Mouse (Mus musculus): ENCODE measurements around the gene Tiam1. TPM values are rescaled to one million over a fixed set of nuclear protein-coding genes. Genes with fewer than 3 reads are reported as not detected.

Tiam1 gene
- 100 to 1,000 TPM; 106 to 116 TPM for total RNA-seq (2021)

DNA sequence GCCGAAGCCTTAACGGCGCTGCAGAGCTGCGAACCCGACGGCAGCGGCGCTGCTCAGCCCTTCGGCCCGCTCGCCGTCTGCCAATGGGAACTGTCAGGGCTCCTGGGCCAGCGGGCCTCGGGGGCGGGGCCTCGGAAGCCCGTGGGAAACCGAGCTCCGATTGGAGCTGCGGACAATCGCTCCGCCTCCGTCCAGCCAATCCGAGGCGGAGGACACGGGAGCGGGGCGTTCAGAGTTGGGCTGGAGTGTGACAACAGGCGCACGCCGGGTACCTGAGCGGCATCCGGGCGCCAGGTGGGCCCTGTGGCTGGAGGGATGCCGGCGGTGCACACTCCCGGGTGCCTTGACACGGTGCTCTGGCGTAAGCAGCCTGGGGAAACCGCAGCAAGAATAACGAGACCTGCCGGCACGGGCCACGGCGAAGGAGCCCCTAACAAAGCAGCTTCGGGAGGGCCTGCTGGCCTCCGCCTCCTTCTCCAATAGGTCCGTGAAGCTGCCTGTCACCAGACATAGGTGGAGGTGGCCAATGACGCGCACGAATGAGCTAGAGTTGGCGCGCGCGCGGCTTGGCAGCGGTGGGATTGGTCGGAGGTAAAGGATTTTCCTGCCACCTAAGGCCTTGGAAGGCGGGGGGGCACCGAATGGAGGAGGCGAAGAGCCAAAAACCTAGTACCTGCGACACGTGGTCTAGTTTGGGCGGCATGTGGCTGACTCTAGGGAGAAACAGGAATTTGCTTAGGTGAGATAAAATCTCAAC, at the start of gene Tiam1:
Gene Tiam1, minus strand, starts transcription at position 10 of the 757 bp plus-strand sequence.
- peak; percentile 95 for DNase-seq

DNA sequence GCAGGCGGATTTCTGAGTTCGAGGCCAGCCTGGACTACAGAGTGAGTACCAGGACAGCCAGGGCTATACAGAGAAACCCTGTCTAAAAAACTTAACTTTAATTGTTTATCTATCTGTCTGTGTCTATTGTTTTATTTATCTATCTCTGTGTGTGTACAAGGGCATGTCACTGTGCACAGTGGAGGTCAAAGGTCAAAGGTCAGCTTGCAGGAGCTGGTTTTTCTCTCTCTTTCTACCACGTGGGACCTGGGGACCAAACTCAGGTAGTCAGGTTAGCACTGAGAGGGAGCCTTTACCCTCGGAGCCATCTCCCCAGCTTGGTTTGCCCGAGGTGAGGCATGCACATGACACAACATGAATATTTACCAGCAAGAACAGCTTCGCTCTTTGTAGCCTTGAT, 47.7 kb upstream of the Tiam1 start:
- DNase-seq = no peak

DNA sequence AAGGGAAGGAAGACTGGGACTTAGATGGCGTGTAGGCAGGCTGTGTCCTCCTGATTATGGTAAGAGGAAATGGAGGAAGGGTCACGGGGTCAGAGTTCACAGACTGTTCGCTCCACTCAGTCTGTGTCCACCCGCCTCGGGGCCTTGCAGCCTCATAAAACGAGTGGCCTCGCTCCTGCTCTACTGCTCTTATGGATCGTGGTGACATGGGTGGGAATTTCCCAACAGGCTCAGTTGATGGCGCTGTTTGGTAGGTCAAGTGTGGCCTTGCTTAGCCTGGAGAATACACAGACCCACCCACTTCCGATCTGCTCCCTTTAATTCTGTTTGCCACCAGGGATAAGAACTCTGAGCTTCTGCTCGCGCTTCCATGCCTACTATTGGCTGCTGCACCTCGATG, 43.9 kb upstream of the Tiam1 start:
- DNase-seq = no peak

DNA sequence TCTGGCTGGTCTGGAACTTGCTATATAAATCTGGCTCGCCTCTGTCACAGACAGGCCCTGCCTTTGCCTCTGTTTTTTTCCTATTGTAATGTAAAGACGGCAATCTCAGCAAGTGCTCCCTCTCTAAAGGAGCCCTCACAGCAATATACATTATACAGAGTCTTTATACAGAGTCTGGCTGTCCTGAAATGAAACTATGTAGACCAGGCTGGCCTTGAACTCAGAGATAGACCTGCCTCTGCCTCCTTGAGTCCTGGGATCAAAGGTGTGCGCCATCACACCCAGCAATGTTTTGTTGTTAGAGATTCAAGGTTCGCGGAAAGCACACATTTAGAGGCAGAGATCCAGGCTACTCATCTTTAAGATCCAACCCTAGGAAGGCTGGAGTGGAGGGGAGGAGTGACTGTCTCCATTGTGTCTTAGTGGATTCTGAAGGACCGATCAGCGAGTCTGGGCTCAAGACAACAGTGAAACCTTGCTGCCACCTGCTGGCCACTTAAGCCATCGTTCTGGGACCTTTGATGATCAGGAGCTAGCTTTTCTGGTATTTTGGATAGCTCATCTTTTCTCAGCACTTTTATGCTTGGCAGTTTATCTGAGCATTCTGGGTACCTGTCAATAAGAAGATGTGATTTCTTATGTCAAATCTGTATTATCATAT, 42.5 kb upstream of the Tiam1 start:
- peak; percentile 72 to 75 for DNase-seq

DNA sequence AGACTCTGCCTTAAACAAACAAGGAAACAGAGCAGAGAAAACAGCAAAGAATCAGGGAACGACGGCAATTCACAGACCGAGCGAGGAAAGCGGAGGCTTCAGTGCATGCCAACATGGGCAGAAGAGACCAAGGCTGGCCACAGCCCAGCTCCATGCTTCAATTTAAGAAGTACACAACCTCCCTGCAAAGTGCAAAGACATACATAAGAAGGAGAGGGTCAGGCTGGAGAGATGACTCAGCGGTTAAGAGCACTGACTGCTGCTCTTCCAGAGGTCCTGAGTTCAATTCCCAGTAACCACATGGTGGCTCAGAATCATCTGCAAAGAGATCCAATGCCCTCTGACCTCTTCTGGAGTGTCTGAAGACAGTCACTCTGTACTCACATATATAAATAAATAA, 40.6 kb upstream of the Tiam1 start:
- no peak for DNase-seq

DNA sequence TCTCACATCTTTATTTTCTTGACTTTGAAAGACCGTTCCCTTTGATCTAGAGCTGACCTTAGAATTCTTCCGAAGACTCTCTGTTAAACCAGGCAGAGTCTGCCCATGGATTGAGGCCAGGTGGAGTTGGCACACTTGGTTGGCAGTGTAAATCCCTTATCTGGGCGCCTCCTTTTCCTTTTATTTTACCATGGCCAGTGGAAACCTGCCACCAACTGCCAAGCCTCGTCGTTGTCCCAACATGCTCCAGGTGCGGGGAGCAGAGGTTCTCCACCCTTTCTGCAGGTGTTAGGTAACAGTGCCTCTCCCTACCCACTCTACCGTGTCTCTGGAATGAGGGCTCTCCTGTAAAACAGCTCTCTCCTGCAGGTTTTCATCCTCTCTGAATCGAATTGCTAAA, 38.1 kb upstream of the Tiam1 start:
- no peak for DNase-seq

DNA sequence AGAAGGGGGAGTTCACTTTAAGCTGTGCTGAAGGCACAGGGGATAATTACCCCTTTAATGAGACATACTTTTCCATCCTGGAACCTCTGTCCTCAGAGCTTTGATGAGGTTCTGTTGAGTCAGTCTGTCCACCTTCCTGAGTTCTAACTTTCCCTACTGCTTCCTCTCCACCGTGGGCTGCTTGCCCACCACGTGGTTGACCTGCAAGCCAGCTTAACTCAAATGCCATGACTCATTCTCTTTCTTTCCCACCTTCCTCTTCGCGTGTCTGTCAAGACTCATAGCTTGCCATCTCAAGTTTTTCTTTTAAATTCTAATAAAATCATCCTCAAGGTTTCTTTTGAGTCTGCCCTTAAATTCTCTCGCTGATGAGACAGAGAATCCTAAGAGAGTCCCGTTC, 37.4 kb upstream of the Tiam1 start:
- DNase-seq = no peak

DNA sequence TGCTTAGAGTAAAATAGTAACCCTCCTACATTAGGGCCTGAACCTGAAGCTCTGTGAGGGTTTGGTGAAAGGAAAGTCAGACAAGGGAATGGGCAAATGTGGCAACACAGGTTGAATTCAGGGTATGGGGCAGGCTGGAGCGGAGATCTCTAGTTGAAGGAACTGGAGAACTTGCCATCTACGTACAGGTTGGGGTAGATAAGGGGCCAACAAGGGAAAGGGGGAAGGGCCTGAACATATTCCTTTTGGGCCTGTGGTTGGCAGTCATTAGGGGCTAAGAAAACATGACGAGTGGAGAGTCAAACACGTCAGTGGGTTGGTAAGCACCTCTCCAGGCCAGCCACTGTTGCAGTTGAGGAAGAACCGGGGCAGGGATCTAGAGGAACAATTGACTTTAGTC, 36.3 kb upstream of the Tiam1 start:
- DNase-seq = no peak

DNA sequence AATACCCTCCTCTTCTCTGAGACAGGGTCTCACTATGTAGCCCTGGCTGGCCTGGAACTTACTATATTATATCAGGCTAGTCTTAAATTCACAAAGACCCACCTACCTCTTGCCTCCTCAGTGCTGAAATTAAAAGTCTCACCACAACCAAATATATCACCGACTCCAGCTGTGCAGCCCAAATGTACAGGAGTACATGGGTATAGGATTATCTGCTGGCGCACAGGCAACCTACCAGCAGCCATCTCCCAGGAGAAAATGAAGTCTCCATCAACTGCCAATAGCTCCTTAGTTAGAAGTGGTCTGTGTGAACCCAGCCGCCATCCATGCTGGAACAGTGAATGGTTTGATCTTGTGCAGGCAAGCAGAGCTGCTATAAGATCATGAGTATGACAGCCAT, 34.8 kb upstream of the Tiam1 start:
- DNase-seq = no peak

DNA sequence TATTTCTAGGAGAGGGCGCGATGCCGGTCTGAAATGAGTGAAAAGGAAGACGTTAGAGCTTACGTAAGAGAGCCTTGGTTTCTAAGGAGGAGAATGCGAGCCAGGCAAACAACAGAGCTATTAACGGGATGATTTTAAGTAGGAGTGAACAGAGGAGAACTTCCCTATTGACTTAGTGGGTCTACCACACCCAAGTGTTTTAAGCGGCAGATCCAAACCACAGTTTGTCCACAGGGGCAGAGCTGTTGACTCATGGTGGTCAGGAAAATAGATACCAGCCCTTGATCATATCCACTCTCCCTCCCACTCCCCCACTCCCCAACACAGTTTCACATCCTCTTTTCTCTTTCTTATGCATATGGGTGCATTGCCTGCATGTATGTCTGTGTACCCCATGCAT, 33.9 kb upstream of the Tiam1 start:
- DNase-seq = no peak

DNA sequence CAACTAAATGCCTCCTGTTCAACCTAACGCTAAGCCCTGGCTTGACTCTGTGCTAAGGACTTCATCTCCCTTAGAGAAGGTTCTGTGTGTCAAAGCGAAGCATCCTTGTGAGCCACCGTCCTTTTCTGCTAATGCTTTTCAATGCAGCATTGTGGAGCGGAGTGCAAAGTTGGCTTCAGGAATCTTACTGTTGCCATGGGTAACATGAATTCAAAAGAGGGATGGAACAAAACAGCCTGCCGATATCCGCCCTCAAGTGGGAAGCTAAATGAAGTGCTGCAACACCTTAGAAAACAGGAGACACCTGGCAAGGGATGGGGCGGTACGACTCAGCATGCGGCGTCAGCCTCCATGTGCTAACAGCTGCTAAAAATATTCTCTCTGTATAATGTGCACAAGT, 32.9 kb upstream of the Tiam1 start:
- DNase-seq = peak; percentile 42 to 49

DNA sequence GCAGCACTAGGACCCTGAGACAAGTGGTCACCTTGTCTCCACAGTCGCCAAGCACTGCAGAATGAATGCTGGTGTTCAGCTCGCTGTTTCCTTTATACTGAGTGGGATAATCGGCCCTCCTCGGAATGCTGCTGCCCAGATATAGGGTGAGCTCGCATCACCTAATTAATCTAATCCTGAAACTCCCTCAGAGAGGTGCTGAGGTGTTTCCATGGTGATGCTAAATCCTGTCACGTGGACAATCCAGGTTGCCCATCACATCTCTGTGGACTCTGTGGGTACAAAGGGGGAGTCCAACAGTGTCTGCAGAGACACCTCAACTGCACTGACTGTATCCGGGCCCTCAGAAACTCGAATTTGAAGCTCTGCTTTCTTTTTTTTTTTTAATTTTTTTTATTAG, 27.8 kb upstream of the Tiam1 start:
- no peak for DNase-seq

DNA sequence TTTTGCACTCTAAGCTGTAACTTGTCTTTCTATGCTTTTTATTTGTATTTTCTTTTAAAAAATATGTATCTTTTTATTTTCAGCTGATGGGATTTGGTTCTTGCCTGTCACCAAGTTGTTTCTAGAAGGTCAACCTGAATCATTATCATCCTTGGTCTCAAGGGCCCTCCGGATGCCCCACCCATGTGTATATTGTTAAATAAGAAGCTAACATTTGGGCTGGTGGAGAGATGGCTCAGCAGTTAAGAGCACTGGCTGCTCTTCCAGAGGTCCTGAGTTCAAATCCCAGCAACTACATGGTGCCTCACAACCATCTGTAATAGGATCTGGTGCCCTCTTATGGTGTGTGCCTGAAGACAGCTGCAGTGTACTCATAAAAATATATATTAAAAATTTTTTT, 27.1 kb upstream of the Tiam1 start:
- no peak for DNase-seq

DNA sequence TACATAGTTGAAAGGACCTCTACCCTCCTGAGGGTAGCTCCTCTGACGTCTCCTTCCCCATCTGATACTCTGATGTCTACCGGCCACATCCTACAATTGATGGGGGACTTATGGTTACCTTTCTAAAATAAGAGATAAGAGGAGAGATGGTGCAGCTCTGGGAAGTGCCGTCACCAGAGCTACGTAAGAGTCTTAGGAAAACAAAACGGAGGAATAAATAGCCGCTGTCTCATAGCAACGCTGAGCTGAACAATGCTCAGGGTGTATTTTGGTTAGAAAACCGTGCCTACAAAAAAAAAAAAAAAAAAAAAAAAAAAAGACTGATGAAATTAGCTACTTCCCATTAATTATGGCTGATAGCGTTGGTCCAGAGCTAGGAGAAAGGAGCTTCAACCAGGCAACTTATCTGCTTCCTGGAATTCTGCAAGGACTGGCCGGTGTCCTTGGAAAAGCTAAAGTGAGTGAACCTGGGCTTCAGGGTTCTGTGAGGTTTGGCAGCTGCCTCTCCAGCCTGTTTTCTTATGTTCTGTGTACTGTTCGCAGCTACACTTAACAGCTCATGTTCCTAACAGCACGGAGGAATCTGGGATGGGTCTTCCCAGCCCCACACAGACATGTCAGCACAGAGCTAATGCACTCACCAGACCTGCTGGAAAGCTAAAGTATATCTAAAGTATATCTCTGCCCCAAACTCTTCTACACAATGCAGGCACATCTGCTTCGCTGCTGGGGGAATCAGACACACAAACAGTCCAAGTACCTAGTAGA, 26.5 kb upstream of the Tiam1 start:
- peak in 1 of 2 experiments; percentile 18 for DNase-seq

DNA sequence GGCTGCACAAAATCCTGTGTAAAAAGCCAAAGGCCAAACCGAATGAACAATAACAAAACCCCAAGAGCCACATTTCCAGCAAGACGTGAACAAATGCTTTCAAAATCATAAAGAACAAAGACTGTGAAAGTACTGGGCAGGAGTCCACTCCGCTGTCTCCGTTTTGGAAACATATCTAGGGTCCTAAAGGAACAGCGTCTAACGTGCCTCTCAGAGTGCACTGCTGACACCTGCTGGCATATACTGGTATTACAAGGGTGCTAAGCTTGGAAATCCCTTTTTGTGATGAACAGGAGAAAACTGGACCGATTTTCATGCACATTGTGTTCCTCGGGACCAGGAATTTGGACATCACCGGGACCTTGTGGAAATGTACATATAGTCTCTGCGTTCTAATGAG, 24.1 kb upstream of the Tiam1 start:
- DNase-seq = peak; percentile 52 to 73

DNA sequence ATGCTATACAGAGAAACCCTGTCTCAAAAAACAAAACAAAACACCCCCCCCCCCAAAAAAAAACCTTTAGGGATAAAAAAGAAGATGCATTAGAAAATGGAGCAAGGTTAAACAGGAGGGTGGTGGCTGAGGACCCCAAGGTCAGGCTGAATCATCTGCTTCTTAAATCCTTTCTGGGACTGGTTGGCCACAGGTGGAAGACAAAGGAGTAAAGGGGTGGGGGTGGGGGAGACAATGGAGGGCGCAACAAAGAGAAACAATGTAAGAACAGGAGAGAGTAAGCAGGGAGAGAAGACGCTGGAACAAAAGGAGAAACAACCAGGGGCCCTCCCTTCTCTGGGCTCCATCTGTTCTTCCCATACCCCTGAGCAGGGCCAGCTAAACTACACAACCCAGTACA, 21.9 kb upstream of the Tiam1 start:
- no peak for DNase-seq

DNA sequence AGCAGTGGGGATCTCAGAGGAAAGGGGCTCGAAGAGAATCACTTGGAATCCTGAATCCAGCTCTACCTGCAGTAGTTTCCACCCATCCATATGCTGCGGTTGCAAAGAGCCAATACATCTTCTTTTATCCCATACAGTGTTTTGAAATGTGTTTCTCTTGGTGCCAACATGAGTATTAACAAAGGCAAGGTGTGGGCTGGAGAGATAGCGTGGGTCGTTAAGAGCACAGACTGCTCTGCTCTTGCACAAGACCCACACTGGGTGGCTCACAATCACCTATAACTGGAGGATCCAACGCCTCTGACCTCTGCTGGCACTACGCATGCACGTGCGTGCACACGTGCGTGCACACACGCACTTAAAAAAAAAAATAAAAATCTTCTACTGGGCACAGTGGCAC, 21.4 kb upstream of the Tiam1 start:
- DNase-seq = no peak

DNA sequence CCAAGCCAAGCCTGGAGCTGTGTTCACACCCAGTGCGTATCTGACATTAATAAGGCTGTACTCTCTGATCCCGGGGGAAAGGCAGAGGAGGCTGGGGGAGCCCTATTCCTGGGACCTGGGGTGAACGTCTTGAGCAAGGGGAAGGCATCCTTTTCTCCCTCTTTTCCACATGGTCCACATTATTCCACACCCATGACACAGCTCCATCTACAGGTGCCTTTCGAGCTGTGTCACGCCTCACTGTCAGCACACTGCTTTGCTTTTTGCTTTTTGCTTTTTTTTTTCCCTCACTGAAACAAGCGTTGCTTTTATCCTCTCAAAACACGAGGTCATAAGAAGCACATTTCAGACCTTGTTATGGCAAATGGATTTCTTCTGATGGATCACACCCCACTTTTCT, 11.5 kb upstream of the Tiam1 start:
- no peak for DNase-seq

DNA sequence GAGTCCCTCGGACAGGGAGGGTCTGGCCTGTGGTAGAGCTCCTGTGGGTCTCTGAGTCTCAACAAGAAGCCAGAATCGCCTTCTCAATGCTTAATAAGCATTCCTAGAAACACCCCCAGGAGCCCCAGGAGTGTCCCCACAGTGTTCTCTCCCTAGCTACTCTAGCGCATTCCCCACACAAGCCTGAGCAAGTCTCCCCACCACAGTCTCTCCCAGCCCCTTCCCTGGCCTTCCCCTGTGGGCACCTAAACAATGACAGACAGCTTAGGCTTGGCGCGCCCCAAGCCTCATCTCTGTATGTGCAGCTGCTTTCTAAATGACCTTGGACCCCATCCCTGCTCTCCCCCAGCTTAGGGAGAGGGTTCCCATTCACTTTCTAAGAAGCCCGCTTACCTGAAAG, 7.3 kb upstream of the Tiam1 start:
- DNase-seq = no peak

DNA sequence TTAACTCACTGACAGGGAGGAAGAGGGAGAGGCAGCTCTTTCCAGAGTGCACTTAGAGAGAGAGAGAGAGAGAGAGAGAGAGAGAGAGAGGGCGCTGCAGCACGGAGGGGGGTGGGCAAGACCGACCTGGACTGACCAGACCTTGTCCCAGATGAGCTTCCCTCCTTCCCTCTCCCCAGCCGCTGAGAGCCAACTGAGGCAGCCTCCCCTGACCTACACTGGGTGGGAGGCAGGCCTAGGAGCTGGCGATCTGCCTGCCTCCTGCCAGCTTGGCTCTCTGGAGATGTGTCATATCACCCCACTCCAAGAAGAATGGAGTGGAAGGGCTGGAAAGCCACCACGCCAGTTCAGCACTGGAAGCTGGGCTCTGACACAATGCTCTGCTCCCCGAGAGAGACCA, 6.6 kb upstream of the Tiam1 start:
- DNase-seq = no peak

DNA sequence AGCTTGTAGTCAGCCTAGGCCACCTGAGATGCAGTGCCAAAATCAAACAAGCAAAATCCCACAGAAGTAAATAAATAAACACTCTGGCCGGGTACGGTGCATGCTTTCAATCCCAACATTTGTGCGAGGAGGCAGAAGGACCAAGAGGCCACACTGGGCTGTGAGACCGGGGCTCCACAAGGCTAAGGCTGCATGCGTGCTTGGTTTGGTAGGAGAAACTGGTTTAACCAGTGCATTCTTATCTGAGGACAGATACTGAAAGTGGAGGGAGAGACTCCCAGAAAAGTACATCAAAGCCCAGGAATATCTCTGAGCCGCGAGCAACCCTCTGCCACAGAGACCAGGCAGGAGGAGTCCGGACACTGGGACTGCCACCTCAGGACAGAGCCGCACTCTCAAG, 5.8 kb upstream of the Tiam1 start:
- no peak for DNase-seq

DNA sequence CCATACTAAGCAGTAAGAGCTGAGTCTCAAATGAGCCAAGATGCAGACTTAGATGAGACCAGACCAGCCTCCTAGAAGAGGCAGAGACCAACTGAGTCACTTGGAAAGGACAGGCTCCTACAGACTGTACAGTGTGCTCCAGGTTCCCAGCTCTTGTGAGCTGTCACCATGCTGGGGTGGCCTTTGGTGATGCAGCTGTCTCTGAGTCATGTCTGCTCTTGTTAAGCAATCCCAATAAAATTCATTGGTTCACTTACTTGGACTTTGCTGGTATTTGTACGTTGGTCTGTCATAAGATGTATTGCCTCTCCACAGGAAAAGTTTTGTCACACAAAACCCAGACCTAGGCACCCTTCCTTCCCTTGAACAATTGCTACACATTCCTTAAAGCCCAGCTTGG, 1.7 kb upstream of the Tiam1 start:
- no peak for DNase-seq

DNA sequence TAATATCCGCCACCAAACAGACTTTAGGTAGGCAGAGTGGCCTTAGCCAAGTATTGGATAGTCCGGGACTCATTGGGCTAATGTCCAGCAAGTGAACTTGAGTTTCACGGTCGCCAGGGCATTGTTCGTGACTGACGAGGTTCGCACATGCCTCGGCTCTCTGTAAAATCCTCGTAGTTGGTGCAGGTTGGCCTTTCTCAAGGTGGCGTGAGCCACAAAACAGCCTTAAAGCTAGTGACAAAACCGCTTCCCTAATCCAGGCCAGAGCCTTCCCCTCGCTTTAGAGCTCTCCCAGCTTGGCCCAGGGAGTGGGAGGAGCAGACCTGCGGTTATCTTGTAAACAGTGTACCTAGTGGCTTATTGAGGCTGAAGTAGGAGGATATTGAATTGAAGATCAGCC, 972 bp upstream of the Tiam1 start:
- DNase-seq = no peak

DNA sequence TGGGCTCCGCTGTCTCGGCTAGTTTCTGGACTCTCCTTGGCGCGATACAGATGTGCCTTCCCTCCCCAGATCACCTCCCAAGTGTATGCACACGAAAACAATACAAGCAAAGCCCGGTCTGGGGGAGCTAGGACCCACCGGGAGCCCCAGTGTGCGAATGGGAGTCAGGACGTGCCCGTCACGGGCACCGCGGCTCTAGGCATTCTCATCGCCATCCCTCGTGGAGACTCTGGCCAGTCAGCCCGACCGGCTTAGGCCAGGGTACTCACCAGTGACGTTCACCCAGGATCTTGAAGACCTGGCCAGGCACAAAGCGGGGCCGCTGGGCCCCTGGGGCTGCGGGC, 181 bp downstream of the Tiam1 start:
- DNase-seq = no peak
